Mouse (Mus musculus) kidney, adult 2 months (tissue): ENCODE measurements around the gene Dohh.

Experiments
- CTCF ChIP-seq: fragments of 200-500 bp; conservative IDR thresholded peaks from 2 replicates; pipeline ENCODE4 v1.5.1; 2011; ENCODE audit warnings: low read depth, mild to moderate bottlenecking, control low read depth, low read length, moderate library complexity, mixed read lengths; ENCODE audit not compliant: insufficient read depth, insufficient read length
- POLR2A ChIP-seq: fragments of 200-500 bp; IDR thresholded peaks from one replicate; pipeline ENCODE4 v1.6.1; 2011; ENCODE audit warnings: low read depth, low read length, control low read depth

GRCm38 (mm10) chr10:81420191-81420767 lies 36.1 kb downstream of the Dohh start:
- TF ChIP-seq POLR2A (no peak), CTCF (no peak)
